Mouse (Mus musculus): Measurements from ENCODE around the gene Dcaf15. TPM values are rescaled to one million over a fixed set of nuclear protein-coding genes. Genes with fewer than 3 reads are reported as not detected.

Dcaf15 gene
- 21.0 and 23.1 TPM in 2 replicates for total RNA-seq (2017)

DNA sequence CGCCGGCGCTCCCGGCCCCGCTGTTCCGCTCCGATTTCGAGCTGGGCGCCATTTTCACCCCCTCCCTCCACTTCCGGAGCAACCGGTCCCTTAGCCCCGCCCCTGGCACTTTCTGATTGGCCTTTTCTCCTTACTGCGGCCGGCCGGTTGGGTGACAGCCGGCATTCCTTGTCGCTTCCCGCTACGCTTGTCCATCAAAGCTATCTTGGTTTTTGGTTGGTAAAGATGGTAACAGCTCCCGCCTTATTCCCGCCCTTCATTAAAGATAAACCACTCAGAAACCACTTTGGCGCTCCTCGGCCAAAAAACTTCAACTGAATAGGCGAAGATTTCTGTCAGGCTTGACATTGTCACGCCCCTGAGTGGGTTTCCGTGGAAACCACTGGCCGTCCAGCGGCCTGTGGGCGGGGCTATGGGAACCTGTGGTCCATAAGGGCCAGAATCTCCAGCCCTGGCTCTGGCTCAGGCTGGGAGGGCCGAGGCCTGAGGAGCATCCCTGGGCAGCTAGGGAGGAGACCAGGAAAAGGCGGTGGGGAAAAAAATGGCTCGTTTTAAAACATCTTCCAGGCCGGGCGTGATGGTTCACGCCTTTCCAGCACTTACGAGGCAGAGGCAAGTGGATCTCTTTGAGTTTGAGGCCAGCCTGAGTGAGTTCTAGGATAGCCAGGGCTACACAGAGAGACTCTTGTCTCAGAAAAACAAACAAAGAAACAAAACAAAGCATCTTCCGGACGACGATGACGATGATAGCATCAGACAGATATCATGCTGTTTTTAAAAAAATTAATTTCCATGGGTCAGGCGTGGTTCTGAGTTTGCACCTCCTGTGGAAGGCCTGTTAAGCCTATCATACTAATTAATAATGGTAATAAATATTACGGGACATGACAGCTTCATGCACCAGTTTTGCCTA lies at the start of gene Dcaf15:
Gene Dcaf15 (minus strand): TSS at position 72 of the 913 bp plus-strand sequence.
- peak; percentile 97 to 98 for ATAC-seq (replicated peaks in 1 of 2; ENCODE audit: insufficient read depth in 1 of 2, low FRiP score in 2 of 2, low TSS enrichment in 1 of 2, low read depth in 1 of 2, poor library complexity in 2 of 2, severe bottlenecking in 2 of 2)

- ATAC-seq (replicated peaks in 1 of 2; ENCODE audit: insufficient read depth in 1 of 2, low FRiP score in 2 of 2, low TSS enrichment in 1 of 2, low read depth in 1 of 2, poor library complexity in 2 of 2, severe bottlenecking in 2 of 2), result no peak
Measured at GRCm38 (mm10) chr8:84149181-84149580, 44.6 kb upstream of the Dcaf15 start.

GRCm38 (mm10) chr8:84148531-84148850 lies 43.9 kb upstream of the Dcaf15 start:
- ATAC-seq (replicated peaks in 1 of 2; ENCODE audit: insufficient read depth in 1 of 2, low FRiP score in 2 of 2, low TSS enrichment in 1 of 2, low read depth in 1 of 2, poor library complexity in 2 of 2, severe bottlenecking in 2 of 2), result no peak

DNA sequence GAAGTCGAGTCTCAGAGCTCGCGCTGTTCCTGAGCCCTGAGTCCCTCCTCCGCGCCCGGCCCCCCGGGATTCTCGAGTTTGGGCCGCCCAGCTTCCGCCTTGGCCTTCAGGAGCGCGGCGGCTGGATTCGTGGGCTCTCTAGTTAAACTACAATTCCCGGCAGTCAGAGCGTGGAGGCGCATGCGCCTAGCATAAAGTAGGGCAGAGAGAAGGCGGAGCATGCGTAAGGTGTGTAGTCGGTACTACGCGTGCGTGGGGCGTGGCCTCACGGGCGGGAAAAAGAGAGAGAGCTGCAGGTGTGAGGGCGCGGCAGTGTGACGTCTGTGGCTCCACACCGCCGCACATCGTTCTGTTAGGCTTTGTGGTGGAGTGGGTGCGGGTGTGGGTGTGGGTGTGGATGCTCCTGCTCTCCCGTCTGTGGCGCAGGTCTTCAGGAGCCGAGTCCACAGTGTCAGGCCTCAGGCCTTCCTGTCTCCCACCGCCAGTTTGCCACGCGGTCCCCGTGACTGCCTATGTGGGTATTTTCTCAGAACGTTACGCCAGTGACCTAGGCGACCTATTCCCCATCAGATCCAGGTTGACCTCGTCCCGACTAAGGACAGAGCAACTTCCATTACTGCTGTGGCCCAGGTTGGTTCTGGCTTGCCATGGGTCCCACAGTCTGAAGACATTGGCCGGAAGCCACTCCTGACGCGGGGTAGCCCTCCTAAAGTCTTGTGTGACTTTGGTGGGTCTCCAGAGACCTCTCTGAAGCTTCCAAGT lies 43.4 kb upstream of the Dcaf15 start, which contains the start of the genes Cc2d1a and 4930432K21Rik:
Gene Cc2d1a (minus strand): TSS at position 168 of the 762 bp plus-strand sequence.
Gene 4930432K21Rik (plus strand): TSS at position 257 of the 762 bp plus-strand sequence.
- ATAC-seq (replicated peaks in 1 of 2; ENCODE audit: insufficient read depth in 1 of 2, low FRiP score in 2 of 2, low TSS enrichment in 1 of 2, low read depth in 1 of 2, poor library complexity in 2 of 2, severe bottlenecking in 2 of 2), result peak; percentile 95 to 97

GRCm38 (mm10) chr8:84147324-84147766 lies 42.8 kb upstream of the Dcaf15 start:
- no peak for ATAC-seq (replicated peaks in 1 of 2; ENCODE audit: insufficient read depth in 1 of 2, low FRiP score in 2 of 2, low TSS enrichment in 1 of 2, low read depth in 1 of 2, poor library complexity in 2 of 2, severe bottlenecking in 2 of 2)

- no peak for ATAC-seq (replicated peaks in 1 of 2; ENCODE audit: insufficient read depth in 1 of 2, low FRiP score in 2 of 2, low TSS enrichment in 1 of 2, low read depth in 1 of 2, poor library complexity in 2 of 2, severe bottlenecking in 2 of 2)
Measured at GRCm38 (mm10) chr8:84144636-84145245, 40.2 kb upstream of the Dcaf15 start.

DNA sequence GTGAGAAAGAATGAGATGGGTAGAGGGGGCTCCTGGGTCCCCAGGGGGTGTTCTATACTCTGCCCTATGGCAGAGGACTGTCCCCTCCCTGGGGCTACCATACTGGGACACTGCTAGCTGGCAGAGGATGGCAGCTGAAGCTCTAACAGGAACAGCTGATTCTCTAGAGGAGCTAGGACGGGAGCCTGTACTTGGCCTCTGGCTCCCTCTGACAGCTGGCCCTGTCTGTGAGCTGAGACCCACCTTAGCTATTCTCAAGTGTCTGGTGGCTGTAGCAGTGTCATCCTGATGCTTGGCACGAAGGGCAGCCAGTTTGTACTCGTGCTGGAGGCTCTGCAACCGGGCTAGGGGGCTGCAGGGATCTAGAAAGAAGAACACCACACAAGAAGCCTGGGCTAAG lies 36.3 kb upstream of the Dcaf15 start:
- no peak for ATAC-seq (replicated peaks in 1 of 2; ENCODE audit: insufficient read depth in 1 of 2, low FRiP score in 2 of 2, low TSS enrichment in 1 of 2, low read depth in 1 of 2, poor library complexity in 2 of 2, severe bottlenecking in 2 of 2)

DNA sequence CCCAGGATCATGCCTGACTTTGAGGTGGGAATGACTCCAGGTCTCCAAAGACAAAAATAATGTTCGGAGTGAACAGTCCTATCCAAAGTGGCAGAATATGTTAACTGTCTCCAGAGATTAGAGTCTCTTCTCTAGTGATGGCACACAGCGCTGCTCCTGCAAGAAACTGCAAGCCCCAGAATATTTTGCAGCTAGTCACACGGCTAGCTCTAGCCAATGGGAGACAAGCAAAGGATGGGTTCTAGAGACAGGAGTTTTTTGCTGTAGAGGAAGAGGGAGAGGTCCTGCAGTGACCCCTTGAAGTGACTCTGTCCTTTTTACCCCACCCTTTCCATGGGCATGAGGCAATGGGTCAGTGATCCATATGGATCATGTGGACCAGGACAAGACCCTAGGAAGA lies 33.3 kb upstream of the Dcaf15 start:
- ATAC-seq (replicated peaks in 1 of 2; ENCODE audit: insufficient read depth in 1 of 2, low FRiP score in 2 of 2, low TSS enrichment in 1 of 2, low read depth in 1 of 2, poor library complexity in 2 of 2, severe bottlenecking in 2 of 2), result no peak

DNA sequence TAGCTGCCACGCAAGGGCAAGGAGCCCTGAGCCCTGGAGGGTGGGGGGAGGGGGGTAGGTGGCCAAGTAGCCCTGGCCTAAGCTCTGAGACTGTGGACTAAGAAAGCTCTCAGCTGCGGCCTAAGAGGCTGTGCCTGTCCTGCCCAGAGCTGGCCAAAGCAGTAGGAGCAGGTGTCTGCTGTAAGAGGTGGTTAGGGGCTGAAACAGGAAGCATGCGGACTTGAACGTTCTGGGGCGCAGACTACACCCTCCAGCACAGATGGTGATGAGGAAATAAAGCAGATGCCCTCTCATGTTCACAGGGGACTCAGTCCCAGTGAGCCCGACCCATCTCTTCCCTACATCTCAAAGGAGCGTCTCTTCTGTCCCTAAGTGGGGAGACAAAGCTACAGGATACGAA lies 27.7 kb upstream of the Dcaf15 start:
- ATAC-seq (replicated peaks in 1 of 2; ENCODE audit: insufficient read depth in 1 of 2, low FRiP score in 2 of 2, low TSS enrichment in 1 of 2, low read depth in 1 of 2, poor library complexity in 2 of 2, severe bottlenecking in 2 of 2), result peak in 1 of 2 experiments; percentile 39; a peak in 2 of 4 replicates

GRCm38 (mm10) chr8:84130806-84131205 lies 26.2 kb upstream of the Dcaf15 start:
- ATAC-seq (replicated peaks in 1 of 2; ENCODE audit: insufficient read depth in 1 of 2, low FRiP score in 2 of 2, low TSS enrichment in 1 of 2, low read depth in 1 of 2, poor library complexity in 2 of 2, severe bottlenecking in 2 of 2), result no peak

GRCm38 (mm10) chr8:84128277-84128676 lies 23.7 kb upstream of the Dcaf15 start:
- ATAC-seq (replicated peaks in 1 of 2; ENCODE audit: insufficient read depth in 1 of 2, low FRiP score in 2 of 2, low TSS enrichment in 1 of 2, low read depth in 1 of 2, poor library complexity in 2 of 2, severe bottlenecking in 2 of 2), result 0 out of 4 replicates have a peak, but pooled peaks of 1 of the 2 experiments have one; percentile 17

GRCm38 (mm10) chr8:84127202-84127901 lies 22.8 kb upstream of the Dcaf15 start:
- peak; percentile 74 to 76 for ATAC-seq (replicated peaks in 1 of 2; ENCODE audit: insufficient read depth in 1 of 2, low FRiP score in 2 of 2, low TSS enrichment in 1 of 2, low read depth in 1 of 2, poor library complexity in 2 of 2, severe bottlenecking in 2 of 2)

GRCm38 (mm10) chr8:84126742-84127141 lies 22.2 kb upstream of the Dcaf15 start:
- ATAC-seq (replicated peaks in 1 of 2; ENCODE audit: insufficient read depth in 1 of 2, low FRiP score in 2 of 2, low TSS enrichment in 1 of 2, low read depth in 1 of 2, poor library complexity in 2 of 2, severe bottlenecking in 2 of 2), result peak; percentile 26 to 38; a peak in 3 of 4 replicates

- no peak for ATAC-seq (replicated peaks in 1 of 2; ENCODE audit: insufficient read depth in 1 of 2, low FRiP score in 2 of 2, low TSS enrichment in 1 of 2, low read depth in 1 of 2, poor library complexity in 2 of 2, severe bottlenecking in 2 of 2)
Measured at GRCm38 (mm10) chr8:84125656-84126055, 21.1 kb upstream of the Dcaf15 start, which contains the start of gene Podnl1. Podnl1 (plus strand) TSS chr8:84125989.

GRCm38 (mm10) chr8:84122151-84122550 lies 17.6 kb upstream of the Dcaf15 start:
- ATAC-seq (replicated peaks in 1 of 2; ENCODE audit: insufficient read depth in 1 of 2, low FRiP score in 2 of 2, low TSS enrichment in 1 of 2, low read depth in 1 of 2, poor library complexity in 2 of 2, severe bottlenecking in 2 of 2), result no peak

DNA sequence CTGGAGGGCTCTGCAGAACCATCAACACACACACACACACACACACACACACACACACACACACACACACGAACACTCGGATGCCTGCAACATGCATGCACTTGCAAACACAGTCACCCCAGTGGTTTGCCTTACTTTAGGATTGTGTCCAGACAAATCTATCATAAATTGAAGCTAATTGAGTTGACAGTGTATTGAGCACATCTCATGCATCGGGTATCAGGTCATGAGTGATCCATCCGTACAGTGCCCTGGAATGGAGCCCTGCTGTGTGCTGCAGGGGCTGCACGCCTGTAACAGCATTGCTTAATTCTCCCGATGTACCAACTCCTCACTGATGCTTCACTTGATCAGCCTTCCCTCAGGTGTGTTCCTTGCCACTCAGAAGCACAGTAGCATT lies 11.1 kb upstream of the Dcaf15 start:
- no peak for ATAC-seq (replicated peaks in 1 of 2; ENCODE audit: insufficient read depth in 1 of 2, low FRiP score in 2 of 2, low TSS enrichment in 1 of 2, low read depth in 1 of 2, poor library complexity in 2 of 2, severe bottlenecking in 2 of 2)
